Mouse (Mus musculus) liver, embryonic 13.5 days (tissue): ENCODE measurements at regions not wholly inside any gene's neighbourhood (a gene's known extent, or its start where the extent isn't known, plus 50 kb on each side); places are given as distances from the start of the nearest gene placed in this dataset.

Source experiments
- ATAC-seq: fragments of 200-750 bp; cut with Nextera tagmentation; 2 replicates; pipeline ENCODE4 v1.8.0; 2017; ENCODE audit warnings: low read depth, mild to moderate bottlenecking, moderate number of reproducible peaks, moderate library complexity
- DNase-seq: peaks from one replicate; pipeline ENCODE4 v3.0.0; 2022
- H3K27ac ChIP-seq: fragments of 300-500 bp; sonication (generic); 2 replicates; pipeline ENCODE4 v1.5.1; 2015; ENCODE audit warnings: moderate library complexity, mild to moderate bottlenecking, inconsistent platforms
- H3K27me3 ChIP-seq: fragments of 300-500 bp; sonication (generic); 2 replicates; pipeline ENCODE4 v1.6.1; 2015; ENCODE audit warnings: mild to moderate bottlenecking, inconsistent platforms
- H3K36me3 ChIP-seq: fragments of 300-500 bp; sonication (generic); 2 replicates; pipeline ENCODE4 v1.6.1; 2015; ENCODE audit warnings: mild to moderate bottlenecking, inconsistent platforms
- H3K4me1 ChIP-seq: fragments of 300-500 bp; sonication (generic); replicated peaks from 2 replicates; pipeline ENCODE4 v1.6.1; 2015; ENCODE audit warnings: inconsistent platforms
- H3K4me2 ChIP-seq: fragments of 300-500 bp; sonication (generic); 2 replicates; pipeline ENCODE4 v1.6.1; 2015; ENCODE audit warnings: inconsistent platforms, mild to moderate bottlenecking, moderate library complexity
- H3K4me3 ChIP-seq: fragments of 300-500 bp; sonication (generic); replicated peaks from 2 replicates; pipeline ENCODE4 v1.5.1; 2015; ENCODE audit warnings: mild to moderate bottlenecking, inconsistent platforms
- H3K9ac ChIP-seq: fragments of 300-500 bp; sonication (generic); 2 replicates; pipeline ENCODE4 v1.6.1; 2015; ENCODE audit warnings: mild to moderate bottlenecking, inconsistent platforms
- H3K9me3 ChIP-seq: fragments of 300-500 bp; sonication (generic); replicated peaks from 2 replicates; pipeline ENCODE4 v1.6.1; 2016; ENCODE audit warnings: inconsistent platforms
- WGBS: fragments of 180-500 bp; shearing (Covaris S2); methylation state at CpG from one replicate; pipeline ENCODE4 v1.1.7; 2015; ENCODE audit not compliant: insufficient replicate concordance; 5-methylcytosine and 5-hydroxymethylcytosine counted together

GRCm38 (mm10) chr17:40038814-40039510, 56.3 kb upstream of the AC192777.2 start:
- Histone ChIP-seq H3K9ac (no peak overlapping the region), H3K27ac (no peak overlapping the region), H3K36me3 (no peaks in the 10 kb centered on the region), H3K27me3 (no peaks in the 10 kb centered on the region), H3K4me2 (no peak overlapping the region), H3K4me1 (no peaks in the 10 kb centered on the region), H3K9me3 (no peaks in the 10 kb centered on the region), H3K4me3 (no peak overlapping the region)
- WGBS: 38% methylated on average over 4 of the region's 4 CpGs
- ATAC-seq: peak; percentile 85
- DNase-seq: no peak
